Mouse (Mus musculus) ES-E14 (cell line): ENCODE data around the gene Uqcr10.

Source experiments
- HCFC1 ChIP-seq: IDR thresholded peaks from 2 replicates; pipeline ENCODE4 v1.6.1; 2012; ENCODE audit warnings: low read length, inconsistent platforms, borderline replicate concordance; ENCODE audit not compliant: insufficient read depth
- ZC3H11A ChIP-seq: IDR thresholded peaks from 2 replicates; pipeline ENCODE4 v1.6.1; 2012; ENCODE audit warnings: low read depth, mild to moderate bottlenecking, inconsistent platforms, low read length, borderline replicate concordance

- TF ChIP-seq HCFC1 (no peak), ZC3H11A (no peak)
Observed at GRCm38 (mm10) chr11:4705178-4705577, 1.0 kb upstream of the Uqcr10 start.
